In the genomic region with DNA sequence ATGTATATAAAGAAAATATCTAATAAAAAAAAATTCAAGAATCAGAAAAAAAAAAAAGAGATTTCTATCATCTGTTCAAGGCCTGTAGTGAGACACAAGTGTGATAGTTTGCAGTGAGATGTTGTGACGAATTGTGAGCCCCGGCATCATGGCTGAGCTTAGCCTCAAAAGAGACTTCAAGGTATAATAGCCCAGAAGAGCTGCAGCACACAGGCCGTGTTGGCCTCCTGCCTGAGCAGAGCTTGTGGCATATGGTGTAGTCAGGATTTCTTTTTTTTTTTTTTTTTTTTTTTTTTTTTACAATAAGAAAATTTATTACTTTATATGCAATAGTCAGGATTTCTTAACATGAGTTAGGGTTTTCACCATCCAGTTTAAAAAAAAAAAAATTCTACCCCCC, we compare ENCODE assay signal across 22 mouse cellular contexts.
A peak's percentile ranks its signal among the peaks of the same experiment; 100 is the strongest.
DNase-seq lines count a peak whose midpoint lies in the region; ATAC-seq lines count a peak whose summit lies in the region.
"Had no signal": no experiment of that assay in that cellular context is flagged by ENCODE, and none has a peak within 500 bp of the region (broad histone marks: within the 10 kb centered on the region; RNA-seq: fewer than 3 reads in every experiment).

No protein-coding gene starts in this region.

- DNase-seq in midbrain, embryonic 14.5 days = peak; percentile 40
- peak; percentile 70 for DNase-seq in cerebellum, adult 9-11 months
- no peak for DNase-seq in spleen, postnatal 4 days (ENCODE audit: low spot score in 2 of 2)
- DNase-seq: adrenal gland, adult 8-10 months; gastrocnemius, postnatal 14 days; heart, postnatal 10 days; kidney, adult 18-20 months; kidney, postnatal 14 days; right cerebral cortex, postnatal 14 days; thymus, postnatal 25 days had no signal

- no peaks in the 10 kb centered on the region for H3K27me3 ChIP-seq in forebrain, embryonic 13.5 days
- H3K27me3 ChIP-seq in forebrain, embryonic 12.5 days = no peaks in the 10 kb centered on the region
- H3K27me3 ChIP-seq in midbrain, embryonic 14.5 days (ENCODE audit: control insufficient read depth, insufficient read depth, low read length) = no peaks in the 10 kb centered on the region
- H3K27me3 ChIP-seq in midbrain, embryonic 13.5 days = no peaks in the 10 kb centered on the region
- H3K27me3 ChIP-seq in neural tube, embryonic 15.5 days (replicated peaks) = no peaks in the 10 kb centered on the region
- H3K27me3 ChIP-seq in heart, embryonic 11.5 days (ENCODE audit: control insufficient read depth, insufficient read depth, low read length) = no peaks in the 10 kb centered on the region
- H3K27me3 ChIP-seq: embryonic facial prominence, embryonic 15.5 days; limb, embryonic 13.5 days; liver, embryonic 15.5 days; neural tube, embryonic 12.5 days had no signal

- H3K9me3 ChIP-seq in forebrain, embryonic 13.5 days (replicated peaks) = no peaks in the 10 kb centered on the region
- 0 out of 2 replicates have a peak, but pooled peaks cover 4% of the 10 kb centered on the region for H3K9me3 ChIP-seq in forebrain, embryonic 12.5 days
- no peaks in the 10 kb centered on the region for H3K9me3 ChIP-seq in midbrain, embryonic 14.5 days (ENCODE audit: control insufficient read depth, low read length)
- H3K9me3 ChIP-seq in midbrain, embryonic 13.5 days = no peaks in the 10 kb centered on the region; the same call in 1 of the 2 replicates
- no peaks in the 10 kb centered on the region for H3K9me3 ChIP-seq in neural tube, embryonic 15.5 days (replicated peaks)
- H3K9me3 ChIP-seq in heart, embryonic 11.5 days (replicated peaks; ENCODE audit: control insufficient read depth, low read length) = 0 out of 2 replicates have a peak, but pooled peaks cover 2% of the 10 kb centered on the region
- H3K9me3 ChIP-seq: embryonic facial prominence, embryonic 15.5 days; liver, embryonic 15.5 days; neural tube, embryonic 12.5 days had no signal

- H3K4me2 ChIP-seq in forebrain, embryonic 13.5 days = no peak overlapping the region
- H3K4me2 ChIP-seq in forebrain, embryonic 12.5 days = no peak overlapping the region
- no peak overlapping the region for H3K4me2 ChIP-seq in midbrain, embryonic 14.5 days (ENCODE audit: low read length)
- H3K4me2 ChIP-seq in midbrain, embryonic 13.5 days (replicated peaks) = no peak overlapping the region
- no peak overlapping the region for H3K4me2 ChIP-seq in neural tube, embryonic 15.5 days
- no peak overlapping the region for H3K4me2 ChIP-seq in heart, embryonic 11.5 days
- H3K4me2 ChIP-seq: embryonic facial prominence, embryonic 15.5 days; limb, embryonic 13.5 days; liver, embryonic 15.5 days; neural tube, embryonic 12.5 days had no signal

- no peaks in the 10 kb centered on the region for H3K36me3 ChIP-seq in forebrain, embryonic 13.5 days (ENCODE audit: poor library complexity, severe bottlenecking)
- no peaks in the 10 kb centered on the region for H3K36me3 ChIP-seq in forebrain, embryonic 12.5 days (replicated peaks)
- no peaks in the 10 kb centered on the region for H3K36me3 ChIP-seq in midbrain, embryonic 14.5 days (ENCODE audit: control insufficient read depth, insufficient read depth, low read length)
- H3K36me3 ChIP-seq in midbrain, embryonic 13.5 days = no peaks in the 10 kb centered on the region
- H3K36me3 ChIP-seq in neural tube, embryonic 15.5 days = no peaks in the 10 kb centered on the region
- no peaks in the 10 kb centered on the region for H3K36me3 ChIP-seq in heart, embryonic 11.5 days (ENCODE audit: control insufficient read depth, insufficient read depth, low read length)
- H3K36me3 ChIP-seq: embryonic facial prominence, embryonic 15.5 days; limb, embryonic 13.5 days; liver, embryonic 15.5 days; neural tube, embryonic 12.5 days had no signal

- ATAC-seq in forebrain, embryonic 13.5 days = peak; percentile 64
- ATAC-seq in forebrain, embryonic 12.5 days (ENCODE audit: low FRiP score) = no peak
- ATAC-seq in midbrain, embryonic 14.5 days (ENCODE audit: low FRiP score, low TSS enrichment) = no peak
- ATAC-seq in midbrain, embryonic 13.5 days = no peak
- no peak for ATAC-seq in neural tube, embryonic 15.5 days (ENCODE audit: low FRiP score)
- ATAC-seq in heart, embryonic 11.5 days (replicated peaks; ENCODE audit: insufficient number of reproducible peaks, low FRiP score, low TSS enrichment) = no peak
- ATAC-seq: hindbrain, embryonic 16.5 days; lung, postnatal 0 days had no signal

- 37% methylated on average over 3 of the region's 3 CpGs for WGBS in forebrain, embryonic 13.5 days
- 56% methylated on average over 3 of the region's 3 CpGs for WGBS in forebrain, embryonic 12.5 days
- 46% methylated on average over 3 of the region's 3 CpGs for WGBS in midbrain, embryonic 14.5 days
- WGBS in midbrain, embryonic 13.5 days = 51% methylated on average over 3 of the region's 3 CpGs
- 18% methylated on average over 3 of the region's 3 CpGs for WGBS in neural tube, embryonic 15.5 days
- WGBS in heart, embryonic 11.5 days (ENCODE audit: insufficient replicate concordance) = 76% methylated on average over 3 of the region's 3 CpGs

- H3K9ac ChIP-seq in forebrain, embryonic 13.5 days = no peak overlapping the region
- H3K9ac ChIP-seq in forebrain, embryonic 12.5 days = no peak overlapping the region
- H3K9ac ChIP-seq in midbrain, embryonic 14.5 days (replicated peaks; ENCODE audit: low read length) = no peak overlapping the region
- no peak overlapping the region for H3K9ac ChIP-seq in midbrain, embryonic 13.5 days (replicated peaks)
- H3K9ac ChIP-seq in neural tube, embryonic 15.5 days (replicated peaks) = no peak overlapping the region
- no peak overlapping the region for H3K9ac ChIP-seq in heart, embryonic 11.5 days (ENCODE audit: low read depth, low read length)
- H3K9ac ChIP-seq: embryonic facial prominence, embryonic 15.5 days; limb, embryonic 13.5 days; liver, embryonic 15.5 days; neural tube, embryonic 12.5 days had no signal

- H3K4me1 ChIP-seq in forebrain, embryonic 13.5 days = peaks cover 42% of the 10 kb centered on the region
- H3K4me1 ChIP-seq in forebrain, embryonic 12.5 days = peaks cover 25% of the 10 kb centered on the region
- H3K4me1 ChIP-seq in midbrain, embryonic 14.5 days (ENCODE audit: control insufficient read depth, insufficient read depth, low read length) = peaks cover 10% of the 10 kb centered on the region; the same call in 1 of the 2 replicates
- H3K4me1 ChIP-seq in midbrain, embryonic 13.5 days (replicated peaks) = peaks cover 33% of the 10 kb centered on the region
- peaks cover 32% of the 10 kb centered on the region for H3K4me1 ChIP-seq in neural tube, embryonic 15.5 days
- peaks cover 20% of the 10 kb centered on the region for H3K4me1 ChIP-seq in heart, embryonic 11.5 days (ENCODE audit: control insufficient read depth, insufficient read depth, low read length)
- H3K4me1 ChIP-seq: embryonic facial prominence, embryonic 15.5 days; liver, embryonic 15.5 days had no signal

- no peak overlapping the region for H3K4me3 ChIP-seq in forebrain, embryonic 13.5 days
- no peak overlapping the region for H3K4me3 ChIP-seq in forebrain, embryonic 12.5 days (replicated peaks)
- no peak overlapping the region for H3K4me3 ChIP-seq in midbrain, embryonic 14.5 days (replicated peaks; ENCODE audit: low read depth, low read length)
- no peak overlapping the region for H3K4me3 ChIP-seq in midbrain, embryonic 13.5 days (replicated peaks)
- H3K4me3 ChIP-seq in neural tube, embryonic 15.5 days (replicated peaks) = no peak overlapping the region
- no peak overlapping the region for H3K4me3 ChIP-seq in heart, embryonic 11.5 days (ENCODE audit: low read depth, low read length)
- H3K4me3 ChIP-seq: embryonic facial prominence, embryonic 15.5 days; limb, embryonic 13.5 days; liver, embryonic 15.5 days; neural tube, embryonic 12.5 days had no signal

- peak overlapping the region; percentile 61; the same call in 1 of the 2 replicates for H3K27ac ChIP-seq in forebrain, embryonic 13.5 days
- no peak overlapping the region for H3K27ac ChIP-seq in forebrain, embryonic 12.5 days
- no peak overlapping the region for H3K27ac ChIP-seq in midbrain, embryonic 14.5 days (replicated peaks; ENCODE audit: low read depth, low read length)
- no peak overlapping the region for H3K27ac ChIP-seq in midbrain, embryonic 13.5 days
- H3K27ac ChIP-seq in neural tube, embryonic 15.5 days (replicated peaks) = no peak overlapping the region
- no peak overlapping the region for H3K27ac ChIP-seq in heart, embryonic 11.5 days (ENCODE audit: low read depth, low read length)
- H3K27ac ChIP-seq: embryonic facial prominence, embryonic 15.5 days; limb, embryonic 13.5 days; liver, embryonic 15.5 days; neural tube, embryonic 12.5 days; stomach, postnatal 0 days had no signal

Comparison
In these comparisons a context has a peak if more than half of its experiments do, and no peak if none do; other contexts are left out.
1. DNase-seq: peak in midbrain, embryonic 14.5 days (single experiment) and cerebellum, adult 9-11 months (single experiment); none in spleen, postnatal 4 days (0 of 2).